Mouse (Mus musculus): ENCODE measurements at regions not wholly inside any gene's neighbourhood (a gene's known extent, or its start where the extent isn't known, plus 50 kb on each side); places are given as distances from the start of the nearest gene placed in this dataset.

- DNase-seq (ENCODE audit: low spot score): no peak
Measured at GRCm38 (mm10) chr13:69867296-69868065, 65.3 kb downstream of the Med10 start.

- DNase-seq (ENCODE audit: low spot score): no peak
Measured at GRCm38 (mm10) chr13:69896536-69896935, 94.3 kb downstream of the Med10 start.

- no peak for DNase-seq (ENCODE audit: low spot score)
Measured at GRCm38 (mm10) chr13:69901139-69901538, 98.9 kb downstream of the Med10 start.

GRCm38 (mm10) chr13:69906802-69907537 lies 104.8 kb downstream of the Med10 start:
- DNase-seq (ENCODE audit: low spot score): no peak

GRCm38 (mm10) chr13:69915796-69916195 lies 113.6 kb downstream of the Med10 start:
- DNase-seq (ENCODE audit: low spot score): no peak

GRCm38 (mm10) chr13:69932695-69933550 lies 130.7 kb downstream of the Med10 start:
- DNase-seq (ENCODE audit: low spot score): no peak

- DNase-seq (ENCODE audit: low spot score): no peak
Measured at GRCm38 (mm10) chr13:69933551-69933845, 131.3 kb downstream of the Med10 start.

GRCm38 (mm10) chr13:69939791-69940190 lies 137.6 kb downstream of the Med10 start:
- no peak for DNase-seq (ENCODE audit: low spot score)

GRCm38 (mm10) chr13:69944651-69945050 lies 142.5 kb downstream of the Med10 start:
- no peak for DNase-seq (ENCODE audit: low spot score)

- DNase-seq (ENCODE audit: low spot score): no peak
Measured at GRCm38 (mm10) chr13:69946615-69947014, 144.4 kb downstream of the Med10 start.

GRCm38 (mm10) chr13:69952061-69952460 lies 149.9 kb downstream of the Med10 start:
- no peak for DNase-seq (ENCODE audit: low spot score)

- DNase-seq (ENCODE audit: low spot score): no peak
Measured at GRCm38 (mm10) chr13:69954171-69954570, 152.0 kb downstream of the Med10 start.

GRCm38 (mm10) chr13:69955503-69955902 lies 153.3 kb downstream of the Med10 start:
- DNase-seq (ENCODE audit: low spot score): no peak

- no peak for DNase-seq (ENCODE audit: low spot score)
Measured at GRCm38 (mm10) chr13:69963944-69964343, 161.7 kb downstream of the Med10 start.

- DNase-seq (ENCODE audit: low spot score): no peak
Measured at GRCm38 (mm10) chr13:69971281-69972057, 169.3 kb downstream of the Med10 start.

GRCm38 (mm10) chr13:69974835-69975234 lies 172.6 kb downstream of the Med10 start:
- no peak for DNase-seq (ENCODE audit: low spot score)

- DNase-seq (ENCODE audit: low spot score): no peak
Measured at GRCm38 (mm10) chr13:69984159-69984558, 182.0 kb downstream of the Med10 start.

- DNase-seq (ENCODE audit: low spot score): no peak
Measured at GRCm38 (mm10) chr13:69987181-69987580, 185.0 kb downstream of the Med10 start.

- DNase-seq (ENCODE audit: low spot score): no peak
Measured at GRCm38 (mm10) chr13:69988319-69988718, 186.1 kb downstream of the Med10 start.

GRCm38 (mm10) chr13:69991253-69991891 lies 189.2 kb downstream of the Med10 start:
- DNase-seq (ENCODE audit: low spot score): peak; percentile 41

- DNase-seq (ENCODE audit: low spot score): no peak
Measured at GRCm38 (mm10) chr13:69991892-69992261, 189.7 kb downstream of the Med10 start.
